Mouse (Mus musculus) liver, embryonic 13.5 days (tissue): Measurements from ENCODE around the gene Pabpc4. TPM values are rescaled to one million over a fixed set of nuclear protein-coding genes. Genes with fewer than 3 reads are reported as not detected.
"Not testable (repeated sequence)": the region's sequence is repeated elsewhere in the genome, so short reads cannot be mapped to it uniquely, and the experiment has no call there.

ENCODE experiments used
- ATAC-seq: fragments of 200-750 bp; cut with Nextera tagmentation; 2 replicates; pipeline ENCODE4 v1.8.0; 2017; ENCODE audit warnings: low read depth, mild to moderate bottlenecking, moderate number of reproducible peaks, moderate library complexity
- DNase-seq: peaks from one replicate; pipeline ENCODE4 v3.0.0; 2022
- H3K27ac ChIP-seq: fragments of 300-500 bp; sonication (generic); 2 replicates; pipeline ENCODE4 v1.5.1; 2015; ENCODE audit warnings: moderate library complexity, mild to moderate bottlenecking, inconsistent platforms
- H3K27me3 ChIP-seq: fragments of 300-500 bp; sonication (generic); 2 replicates; pipeline ENCODE4 v1.6.1; 2015; ENCODE audit warnings: mild to moderate bottlenecking, inconsistent platforms
- H3K36me3 ChIP-seq: fragments of 300-500 bp; sonication (generic); 2 replicates; pipeline ENCODE4 v1.6.1; 2015; ENCODE audit warnings: mild to moderate bottlenecking, inconsistent platforms
- H3K4me1 ChIP-seq: fragments of 300-500 bp; sonication (generic); replicated peaks from 2 replicates; pipeline ENCODE4 v1.6.1; 2015; ENCODE audit warnings: inconsistent platforms
- H3K4me2 ChIP-seq: fragments of 300-500 bp; sonication (generic); 2 replicates; pipeline ENCODE4 v1.6.1; 2015; ENCODE audit warnings: inconsistent platforms, mild to moderate bottlenecking, moderate library complexity
- H3K4me3 ChIP-seq: fragments of 300-500 bp; sonication (generic); replicated peaks from 2 replicates; pipeline ENCODE4 v1.5.1; 2015; ENCODE audit warnings: mild to moderate bottlenecking, inconsistent platforms
- H3K9ac ChIP-seq: fragments of 300-500 bp; sonication (generic); 2 replicates; pipeline ENCODE4 v1.6.1; 2015; ENCODE audit warnings: mild to moderate bottlenecking, inconsistent platforms
- H3K9me3 ChIP-seq: fragments of 300-500 bp; sonication (generic); replicated peaks from 2 replicates; pipeline ENCODE4 v1.6.1; 2016; ENCODE audit warnings: inconsistent platforms
- WGBS: fragments of 180-500 bp; shearing (Covaris S2); methylation state at CpG from one replicate; pipeline ENCODE4 v1.1.7; 2015; ENCODE audit not compliant: insufficient replicate concordance; 5-methylcytosine and 5-hydroxymethylcytosine counted together
- polyA plus RNA-seq: library from polyadenylated mRNA; unstranded; fragments of >200 nt; fragmentation: Nextera tagmentation; extraction: Ambion mirVana; gene quantifications from 2 replicates; pipeline ENCODE4 v1.2.1, GENCODE M21; 2015

The Pabpc4 gene
- polyA plus RNA-seq, 1 experiment from 2014 or later = 100 TPM

DNA sequence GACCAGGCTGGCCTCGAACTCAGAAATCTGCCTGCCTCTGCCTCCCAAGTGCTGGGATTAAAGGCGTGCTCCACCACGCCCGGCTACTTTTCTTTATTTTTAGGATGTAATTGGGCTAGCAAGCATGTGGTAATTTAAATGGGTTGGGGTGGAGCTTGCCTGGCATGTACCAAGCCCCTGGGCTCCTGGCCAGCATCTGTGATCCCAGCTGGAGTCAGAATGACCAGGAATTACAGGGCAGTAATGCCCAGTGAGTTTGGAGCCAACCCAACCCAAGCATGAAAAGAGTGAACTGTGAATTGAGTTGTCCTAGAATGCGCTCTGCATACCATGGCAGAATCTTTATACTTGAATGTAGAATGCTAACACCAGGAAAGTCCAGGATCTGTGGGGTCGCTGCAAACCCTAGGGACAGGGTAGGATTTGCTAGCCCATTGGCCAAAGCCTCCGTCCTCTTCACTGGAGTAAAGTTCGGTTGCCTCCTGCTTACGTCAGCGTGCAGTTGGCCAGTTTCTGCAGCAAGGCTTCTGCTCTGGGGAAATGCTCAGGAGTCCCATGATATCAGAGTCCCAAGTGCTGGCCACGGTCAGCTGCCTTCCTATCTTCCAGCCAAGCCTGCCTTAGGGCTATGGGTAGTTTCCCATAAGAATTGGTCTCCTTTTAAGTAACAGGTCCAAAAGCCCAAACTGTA is 37.0 kb downstream of the Pabpc4 start:
- 0 out of 2 replicates have a peak overlapping the region, but pooled peaks have one; percentile 21 for H3K27ac ChIP-seq
- DNase-seq (no peak), ATAC-seq (no peak)
- no peak overlapping the region for H3K4me3 ChIP-seq
- 0 out of 2 replicates have a peak, but pooled peaks cover 4% of the 10 kb centered on the region for H3K9me3 ChIP-seq
- 89% methylated on average over 11 of the region's 11 CpGs for WGBS
- peaks cover 99% of the 10 kb centered on the region for H3K36me3 ChIP-seq
- H3K9ac ChIP-seq = no peak overlapping the region
- no peak overlapping the region for H3K4me2 ChIP-seq
- H3K4me1 ChIP-seq = 0 out of 2 replicates have a peak, but pooled peaks cover 3% of the 10 kb centered on the region
- H3K27me3 ChIP-seq = no peaks in the 10 kb centered on the region

DNA sequence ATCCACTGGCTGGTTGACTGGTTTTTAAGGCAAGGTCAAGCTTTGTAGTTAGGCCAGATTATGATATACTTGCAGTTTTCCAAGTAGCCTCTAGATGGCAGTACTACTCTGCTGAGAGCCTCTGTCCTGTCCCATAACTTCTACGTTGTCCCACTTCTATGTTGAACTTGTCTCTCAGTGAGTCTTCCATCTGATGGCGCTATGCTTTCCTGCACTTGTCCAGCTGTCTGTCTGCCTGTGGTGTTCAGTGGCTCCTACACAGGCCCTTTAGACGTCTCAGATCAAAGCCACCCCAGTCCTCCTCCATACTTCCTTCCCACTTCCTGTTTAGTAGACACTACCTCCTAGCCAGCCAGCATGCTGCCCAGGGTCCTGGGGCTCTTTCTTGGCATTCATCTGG is 43.6 kb downstream of the Pabpc4 start:
- peaks cover 11% of the 10 kb centered on the region; the same call in 1 of the 2 replicates for H3K4me1 ChIP-seq
- 12% methylated on average over 3 of the region's 3 CpGs for WGBS
- 0 out of 2 replicates have a peak, but pooled peaks cover 4% of the 10 kb centered on the region for H3K9me3 ChIP-seq
- H3K27me3 ChIP-seq = no peaks in the 10 kb centered on the region
- DNase-seq (no peak), ATAC-seq (peak; percentile 54)
- H3K36me3 ChIP-seq = peaks cover 48% of the 10 kb centered on the region
- H3K4me3 ChIP-seq = no peak overlapping the region
- H3K27ac ChIP-seq = peak overlapping the region; percentile 38; the same call in 1 of the 2 replicates
- no peak overlapping the region for H3K4me2 ChIP-seq
- H3K9ac ChIP-seq = no peak overlapping the region

DNA sequence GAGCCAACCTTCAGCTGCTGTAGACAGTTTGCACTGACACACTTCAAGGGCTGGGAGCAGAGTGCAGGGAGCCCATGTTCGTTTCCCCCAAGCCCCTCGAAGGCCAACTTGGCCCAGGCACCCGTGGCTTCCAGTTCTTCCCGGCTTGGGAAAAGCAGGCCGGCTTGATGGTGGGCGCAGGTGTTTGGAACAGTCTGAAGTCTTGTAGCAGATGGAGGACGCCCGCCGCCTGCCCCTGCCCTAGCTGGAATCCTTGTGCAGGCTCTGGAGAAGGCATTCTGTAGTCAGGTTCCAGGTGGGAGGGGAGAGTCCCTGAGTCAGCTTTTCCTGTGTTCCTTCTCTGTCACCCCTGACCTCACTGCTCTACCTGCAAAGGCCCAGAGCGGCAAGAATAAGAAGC is 44.8 kb downstream of the Pabpc4 start:
- Histone ChIP-seq H3K9ac (no peak overlapping the region), H3K27me3 (no peaks in the 10 kb centered on the region), H3K4me2 (no peak overlapping the region), H3K36me3 (peaks cover 36% of the 10 kb centered on the region), H3K27ac (no peak overlapping the region), H3K9me3 (0 out of 2 replicates have a peak, but pooled peaks cover 4% of the 10 kb centered on the region), H3K4me1 (peaks cover 11% of the 10 kb centered on the region; the same call in 1 of the 2 replicates), H3K4me3 (no peak overlapping the region)
- 86% methylated on average over 10 of the region's 10 CpGs for WGBS
- ATAC-seq (no peak), DNase-seq (no peak)

DNA sequence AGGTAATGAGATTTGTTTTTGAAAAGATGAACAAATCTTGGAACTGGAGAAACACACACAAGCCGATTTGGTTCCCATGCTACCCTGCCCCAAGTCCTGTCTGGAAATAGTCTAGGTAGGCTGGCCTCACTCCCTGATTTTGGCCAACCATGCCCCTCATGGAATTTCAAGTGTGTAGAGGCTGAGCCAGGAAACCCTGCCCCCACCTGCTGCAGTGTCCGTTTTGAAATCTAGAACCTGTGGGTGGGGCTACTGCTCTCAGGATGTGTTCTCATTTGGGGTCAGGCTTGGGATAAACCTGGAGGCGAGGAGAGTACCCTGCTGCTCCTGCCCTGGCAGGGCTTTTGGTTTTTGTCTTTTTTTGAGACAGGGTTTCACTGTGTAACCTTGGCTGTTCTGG is 46.1 kb downstream of the Pabpc4 start:
- H3K27ac ChIP-seq = no peak overlapping the region
- H3K4me2 ChIP-seq = no peak overlapping the region
- peaks cover 22% of the 10 kb centered on the region; the same call in 1 of the 2 replicates for H3K4me1 ChIP-seq
- no peaks in the 10 kb centered on the region for H3K9me3 ChIP-seq
- no peaks in the 10 kb centered on the region for H3K27me3 ChIP-seq
- H3K36me3 ChIP-seq = peaks cover 23% of the 10 kb centered on the region
- WGBS = 37% methylated on average over 3 of the region's 3 CpGs
- DNase-seq (no peak), ATAC-seq (no peak)
- no peak overlapping the region for H3K9ac ChIP-seq
- H3K4me3 ChIP-seq = no peak overlapping the region

GRCm38 (mm10) chr4:123311845-123312244 is 49.7 kb downstream of the Pabpc4 start:
- WGBS = 66% methylated on average over 7 of the region's 7 CpGs
- no peak overlapping the region for H3K27ac ChIP-seq
- peaks cover 21% of the 10 kb centered on the region; the same call in 1 of the 2 replicates for H3K4me1 ChIP-seq
- ATAC-seq (no peak), DNase-seq (no peak)
- H3K36me3 ChIP-seq = peaks cover under 1% of the 10 kb centered on the region; the same call in 1 of the 2 replicates
- no peaks in the 10 kb centered on the region for H3K9me3 ChIP-seq
- no peak overlapping the region for H3K9ac ChIP-seq
- H3K4me2 ChIP-seq = no peak overlapping the region
- no peak overlapping the region for H3K4me3 ChIP-seq
- H3K27me3 ChIP-seq = no peaks in the 10 kb centered on the region

- ATAC-seq = peak; percentile 62
- Histone ChIP-seq H3K9ac (no peak overlapping the region), H3K27ac (0 out of 2 replicates have a peak overlapping the region, but pooled peaks have one; percentile 32), H3K27me3 (no peaks in the 10 kb centered on the region), H3K9me3 (no peaks in the 10 kb centered on the region), H3K4me3 (no peak overlapping the region), H3K4me2 (no peak overlapping the region), H3K4me1 (peaks cover 18% of the 10 kb centered on the region; the same call in 1 of the 2 replicates), H3K36me3 (no peaks in the 10 kb centered on the region)
- 22% methylated on average over 6 of the region's 6 CpGs for WGBS
- no peak for DNase-seq
Measured at GRCm38 (mm10) chr4:123313010-123313409, 50.9 kb downstream of the Pabpc4 start.

DNA sequence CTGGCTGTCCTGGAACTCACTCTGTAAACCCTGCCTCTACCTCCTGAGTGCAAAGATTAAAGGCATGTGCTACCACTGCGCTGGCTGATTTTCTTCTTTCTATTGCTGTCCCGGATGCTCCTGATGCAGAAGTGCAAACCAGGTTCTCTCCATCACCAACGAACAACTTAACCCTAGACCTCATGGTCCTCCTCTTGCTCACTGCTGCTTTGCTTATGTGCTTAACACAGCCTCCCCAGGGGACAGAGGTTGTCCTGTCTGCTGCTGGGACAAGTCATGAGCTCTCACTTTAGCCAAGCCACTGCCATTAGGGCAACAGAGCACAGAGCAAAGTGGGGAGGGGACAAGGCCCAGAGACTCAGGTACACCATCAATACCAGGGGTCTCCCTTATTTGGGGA is 52.3 kb downstream of the Pabpc4 start:
- 70% methylated on average over 3 of the region's 3 CpGs for WGBS
- no peak for DNase-seq
- no peak overlapping the region for H3K27ac ChIP-seq

GRCm38 (mm10) chr4:123322910-123323309 is 60.8 kb downstream of the Pabpc4 start:
- 42% methylated on average over 19 of the region's 38 CpGs for WGBS
- Histone ChIP-seq H3K4me2 (peak overlapping the region; percentile 33), H3K27me3 (peaks cover 27% of the 10 kb centered on the region)
- not testable (repeated sequence) for H3K9me3 ChIP-seq, DNase-seq, H3K9ac ChIP-seq, ATAC-seq, H3K4me1 ChIP-seq, H3K4me3 ChIP-seq, H3K27ac ChIP-seq, H3K36me3 ChIP-seq

More for the DNA sequence above, 52.3 kb downstream of the Pabpc4 start:
- Histone ChIP-seq H3K4me1 (peaks cover 14% of the 10 kb centered on the region; the same call in 1 of the 2 replicates), H3K4me3 (no peak overlapping the region), H3K36me3 (no peaks in the 10 kb centered on the region), H3K9me3 (no peaks in the 10 kb centered on the region), H3K27me3 (no peaks in the 10 kb centered on the region), H3K9ac (no peak overlapping the region), H3K4me2 (no peak overlapping the region)
- no peak for ATAC-seq

GRCm38 (mm10) chr4:123323534-123323933 is 61.4 kb downstream of the Pabpc4 start, which contains the start of gene Oxct2a:
Gene Oxct2a (minus strand): TSS chr4:123323634.
- ATAC-seq (no peak), DNase-seq (no peak)
- H3K4me2 ChIP-seq = peak within 1 kb of the TSS; percentile 39
- H3K27ac ChIP-seq = no peak within 1 kb of the TSS
- H3K4me1 ChIP-seq = no peaks in the 10 kb centered on the region
- H3K36me3 ChIP-seq = no peaks in the 10 kb centered on the region
- no peak within 1 kb of the TSS for H3K9ac ChIP-seq
- 31% methylated on average over 13 of the region's 13 CpGs for WGBS
- no peaks in the 10 kb centered on the region for H3K9me3 ChIP-seq
- H3K4me3 ChIP-seq = peak within 1 kb of the TSS; percentile 21; the same call in 1 of the 2 replicates
- peaks cover 27% of the 10 kb centered on the region for H3K27me3 ChIP-seq

DNA sequence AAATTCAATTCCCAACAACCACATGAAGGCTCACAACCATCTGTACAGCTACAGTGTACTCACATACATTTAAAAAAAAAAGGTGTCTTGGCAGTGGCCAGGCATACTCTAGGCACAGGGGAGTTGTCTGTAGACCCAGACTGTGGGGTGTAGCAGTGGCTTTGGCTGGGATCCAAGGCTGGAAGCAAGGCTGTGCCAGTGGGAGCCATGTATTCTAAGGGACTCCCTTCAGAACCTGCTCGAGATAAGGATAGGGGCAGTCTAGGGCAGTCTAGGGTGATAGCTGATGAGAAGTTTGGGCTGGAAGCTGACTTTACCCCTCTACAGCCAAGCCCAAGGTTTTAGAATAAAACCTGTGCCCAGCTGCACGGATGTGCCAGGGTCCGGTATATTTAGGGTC is 63.9 kb downstream of the Pabpc4 start:
- Histone ChIP-seq H3K27ac (no peak overlapping the region), H3K9ac (no peak overlapping the region), H3K4me2 (no peak overlapping the region), H3K4me1 (no peaks in the 10 kb centered on the region), H3K27me3 (peaks cover 27% of the 10 kb centered on the region), H3K9me3 (no peaks in the 10 kb centered on the region), H3K4me3 (no peak overlapping the region), H3K36me3 (no peaks in the 10 kb centered on the region)
- DNase-seq (no peak), ATAC-seq (no peak)
- 66% methylated on average over 3 of the region's 3 CpGs for WGBS

DNA sequence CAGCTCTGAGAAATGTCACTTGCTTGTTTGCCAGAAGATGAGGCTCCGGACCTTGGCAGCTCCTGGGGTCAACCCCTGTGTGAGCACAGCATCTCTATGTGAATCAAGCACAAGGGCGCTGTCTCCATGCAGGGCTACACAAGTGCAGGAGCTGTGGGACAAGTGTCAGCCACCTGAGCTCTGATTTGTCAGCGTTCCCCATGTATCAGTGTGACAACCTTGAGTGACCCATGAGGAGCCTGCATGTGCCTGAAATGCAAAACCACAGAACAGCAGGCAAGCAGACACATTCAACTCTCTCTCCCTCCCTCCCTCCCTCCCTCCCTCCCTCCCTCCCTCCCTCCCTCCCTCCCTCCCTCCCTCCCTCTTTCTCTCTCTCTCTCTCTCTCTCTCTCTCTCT is 65.5 kb downstream of the Pabpc4 start:
- WGBS = 47% methylated on average over 3 of the region's 3 CpGs
- H3K4me1 ChIP-seq = no peaks in the 10 kb centered on the region
- ATAC-seq = no peak

More for the DNA sequence above, 65.5 kb downstream of the Pabpc4 start:
- Histone ChIP-seq H3K4me2 (no peak overlapping the region), H3K9me3 (no peaks in the 10 kb centered on the region), H3K27ac (no peak overlapping the region), H3K36me3 (no peaks in the 10 kb centered on the region), H3K27me3 (peaks cover 18% of the 10 kb centered on the region), H3K4me3 (no peak overlapping the region), H3K9ac (no peak overlapping the region)
- DNase-seq = no peak
